Mouse (Mus musculus) heart, postnatal 0 days (tissue): ENCODE data around the gene Itm2b. TPM values are rescaled to one million over a fixed set of nuclear protein-coding genes. Genes with fewer than 3 reads are reported as not detected.

Experiments
- ATAC-seq: fragments of 200-750 bp; cut with Nextera tagmentation; 2 replicates; pipeline ENCODE4 v1.8.0; 2017; ENCODE audit warnings: low read depth, moderate number of reproducible peaks, moderate library complexity; ENCODE audit not compliant: insufficient read depth
- DNase-seq: peaks from one replicate; pipeline ENCODE4 v3.0.0-alpha.2; 2016; ENCODE audit warnings: low spot score
- H3K27ac ChIP-seq: fragments of 300-500 bp; sonication (generic); 2 replicates; pipeline ENCODE4 v1.5.1; 2014; ENCODE audit warnings: low read depth, mild to moderate bottlenecking
- H3K27me3 ChIP-seq: fragments of 300-500 bp; sonication (generic); 2 replicates; pipeline ENCODE4 v1.6.1; 2014; ENCODE audit warnings: low read length, mixed read lengths; ENCODE audit not compliant: control insufficient read depth, insufficient read depth
- H3K36me3 ChIP-seq: fragments of 300-500 bp; sonication (generic); replicated peaks from 2 replicates; pipeline ENCODE4 v1.6.1; 2014; ENCODE audit warnings: low read length, mixed read lengths; ENCODE audit not compliant: control insufficient read depth, insufficient read depth
- H3K4me1 ChIP-seq: fragments of 300-500 bp; sonication (generic); 2 replicates; pipeline ENCODE4 v1.6.1; 2014; ENCODE audit warnings: antibody characterized with exemption; ENCODE audit not compliant: control insufficient read depth, insufficient read depth
- H3K4me2 ChIP-seq: fragments of 300-500 bp; sonication (generic); 2 replicates; pipeline ENCODE4 v1.6.1; 2014; ENCODE audit warnings: low read depth, mild to moderate bottlenecking, low read length, moderate library complexity
- H3K4me3 ChIP-seq: fragments of 300-500 bp; sonication (generic); 2 replicates; pipeline ENCODE4 v1.5.1; 2014; ENCODE audit warnings: low read depth, low read length
- H3K9ac ChIP-seq: fragments of 300-500 bp; sonication (generic); replicated peaks from 2 replicates; pipeline ENCODE4 v1.6.1; 2014; ENCODE audit warnings: low read depth, low read length, mixed read lengths
- H3K9me3 ChIP-seq: fragments of 300-500 bp; sonication (generic); replicated peaks from 2 replicates; pipeline ENCODE4 v1.6.1; 2016; ENCODE audit warnings: low read length; ENCODE audit not compliant: control insufficient read depth
- CTCF ChIP-seq: IDR thresholded peaks from 2 replicates; pipeline ENCODE4 v1.5.1; 2016; ENCODE audit warnings: antibody characterized with exemption, control low read depth, low read depth
- EP300 ChIP-seq: IDR thresholded peaks from 2 replicates; pipeline ENCODE4 v1.6.1; 2016; ENCODE audit warnings: antibody characterized with exemption, low read depth
- WGBS: fragments of 180-500 bp; shearing (Covaris S2); extraction: QIAGEN DNeasy Blood & Tissue Kit; methylation state at CpG from one replicate; pipeline ENCODE4 v1.1.7; 2014; 5-methylcytosine and 5-hydroxymethylcytosine counted together
- polyA plus RNA-seq: library from polyadenylated mRNA; unstranded; fragments of >200 nt; fragmentation: Nextera tagmentation; extraction: Ambion mirVana; gene quantifications from 2 replicates; pipeline ENCODE4 v1.2.1, GENCODE M21; 2015
- total RNA-seq: library from RNA; depleted of rRNA; stranded (reverse); fragments of >200 nt; gene quantifications from 2 replicates; pipeline ENCODE4 v1.2.3, GENCODE M21; 2014; ENCODE audit warnings: low replicate concordance

The Itm2b gene
- total and polyA plus RNA-seq, 2 experiments from 2014 or later, result 388 to 907 TPM

GRCm38 (mm10) chr14:73401408-73401807, 16.3 kb upstream of the Itm2b start:
- Histone ChIP-seq H3K4me3 (no peak overlapping the region), H3K9me3 (no peaks in the 10 kb centered on the region), H3K27ac (0 out of 2 replicates have a peak overlapping the region, but pooled peaks have one; percentile 39), H3K27me3 (no peaks in the 10 kb centered on the region), H3K4me1 (peaks cover 6% of the 10 kb centered on the region), H3K36me3 (no peaks in the 10 kb centered on the region), H3K9ac (no peak overlapping the region), H3K4me2 (no peak overlapping the region)
- 21% methylated on average over 3 of the region's 3 CpGs for WGBS
- TF ChIP-seq CTCF (no peak), EP300 (no peak)
- ATAC-seq (no peak), DNase-seq (no peak)

- peak overlapping the region; percentile 39 for H3K27ac ChIP-seq
- no peaks in the 10 kb centered on the region for H3K36me3 ChIP-seq
- 24% methylated on average over 15 of the region's 15 CpGs for WGBS
- H3K9me3 ChIP-seq, result no peaks in the 10 kb centered on the region
- H3K4me2 ChIP-seq, result no peak overlapping the region
- ATAC-seq (no peak), DNase-seq (peak; percentile 24)
- TF ChIP-seq EP300 (no peak), CTCF (no peak)
- no peak overlapping the region for H3K4me3 ChIP-seq
- H3K27me3 ChIP-seq, result no peaks in the 10 kb centered on the region
- peaks cover 6% of the 10 kb centered on the region for H3K4me1 ChIP-seq
- H3K9ac ChIP-seq, result no peak overlapping the region
These were observed 15.0 kb upstream of the Itm2b start for GRCm38 (mm10) chr14:73399866-73400618.

GRCm38 (mm10) chr14:73398367-73398996, 13.4 kb upstream of the Itm2b start:
- Histone ChIP-seq H3K9ac (no peak overlapping the region), H3K4me2 (no peak overlapping the region), H3K27me3 (no peaks in the 10 kb centered on the region), H3K4me1 (peaks cover 6% of the 10 kb centered on the region), H3K36me3 (no peaks in the 10 kb centered on the region), H3K9me3 (no peaks in the 10 kb centered on the region), H3K27ac (no peak overlapping the region), H3K4me3 (no peak overlapping the region)
- no peak for ATAC-seq
- DNase-seq, result no peak
- TF ChIP-seq EP300 (no peak), CTCF (no peak)
- WGBS, result 61% methylated on average over 8 of the region's 8 CpGs

DNA sequence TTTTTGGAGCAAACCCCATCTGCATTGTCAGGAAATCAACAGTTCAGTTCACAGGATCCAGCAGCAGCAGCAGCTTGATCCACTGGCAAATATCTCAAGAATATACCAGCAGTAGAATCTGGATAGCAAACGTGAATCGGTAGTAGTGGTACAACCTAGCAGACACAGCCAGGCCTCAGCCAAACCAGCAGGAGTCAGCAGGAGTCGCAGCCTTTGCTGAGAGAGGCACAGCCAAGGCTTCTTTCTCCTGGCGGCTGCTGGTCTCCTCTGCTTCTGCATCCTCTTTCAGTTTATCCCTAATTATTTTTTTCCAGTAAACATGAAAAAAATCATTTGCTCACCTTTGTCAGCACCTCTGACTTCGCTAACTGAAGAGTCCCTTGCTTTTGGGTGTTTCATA, 10.7 kb upstream of the Itm2b start:
- H3K4me1 ChIP-seq, result no peaks in the 10 kb centered on the region; the same call in none of the 2 replicates
- no peak overlapping the region for H3K4me2 ChIP-seq
- TF ChIP-seq CTCF, result no peak
- no peak for TF ChIP-seq EP300
- no peaks in the 10 kb centered on the region for H3K27me3 ChIP-seq
- no peak overlapping the region for H3K4me3 ChIP-seq
- H3K27ac ChIP-seq, result no peak overlapping the region
- no peak for ATAC-seq
- H3K36me3 ChIP-seq, result no peaks in the 10 kb centered on the region
- WGBS, result 66% methylated on average over 5 of the region's 5 CpGs
- no peaks in the 10 kb centered on the region for H3K9me3 ChIP-seq
- no peak overlapping the region for H3K9ac ChIP-seq
- DNase-seq, result no peak

- no peak overlapping the region for H3K4me3 ChIP-seq
- H3K9ac ChIP-seq, result no peak overlapping the region
- peak; percentile 33 for DNase-seq
- 53% methylated on average over 5 of the region's 5 CpGs for WGBS
- H3K4me1 ChIP-seq, result peaks cover 4% of the 10 kb centered on the region; the same call in 1 of the 2 replicates
- no peaks in the 10 kb centered on the region for H3K36me3 ChIP-seq
- no peaks in the 10 kb centered on the region for H3K27me3 ChIP-seq
- peak; percentile 44; the same call in 1 of the 2 replicates for ATAC-seq
- H3K4me2 ChIP-seq, result no peak overlapping the region
- no peaks in the 10 kb centered on the region for H3K9me3 ChIP-seq
- H3K27ac ChIP-seq, result 0 out of 2 replicates have a peak overlapping the region, but pooled peaks have one; percentile 30
- no peak for TF ChIP-seq CTCF
- no peak for TF ChIP-seq EP300
These were observed 9.3 kb upstream of the Itm2b start for GRCm38 (mm10) chr14:73394263-73395006.
